Mouse (Mus musculus) ES-Bruce4 (cell line): ENCODE measurements around the gene Sidt2. TPM values are rescaled to one million over a fixed set of nuclear protein-coding genes. Genes with fewer than 3 reads are reported as not detected.

Experiments used
- H3K27ac ChIP-seq: 2 replicates; pipeline ENCODE4 v1.5.1; 2012; ENCODE audit warnings: low read length, inconsistent platforms; ENCODE audit not compliant: insufficient read depth
- H3K27me3 ChIP-seq: 2 replicates; pipeline ENCODE4 v1.6.1; 2012; ENCODE audit warnings: mild to moderate bottlenecking, low read length, inconsistent platforms; ENCODE audit not compliant: control insufficient read depth, poor library complexity, insufficient read depth, severe bottlenecking
- H3K36me3 ChIP-seq: 2 replicates; pipeline ENCODE4 v1.6.1; 2012; ENCODE audit warnings: inconsistent platforms, mild to moderate bottlenecking, low read length, moderate library complexity; ENCODE audit not compliant: control insufficient read depth, poor library complexity, insufficient read depth, severe bottlenecking
- H3K4me1 ChIP-seq: one replicate; pipeline ENCODE4 v1.8.1; 2011; ENCODE audit warnings: low read length; ENCODE audit not compliant: control insufficient read depth, insufficient read depth
- H3K4me3 ChIP-seq: 2 replicates; pipeline ENCODE4 v1.5.1; 2011; ENCODE audit warnings: low read depth, mild to moderate bottlenecking, low read length
- H3K9ac ChIP-seq: 2 replicates; pipeline ENCODE4 v1.6.1; 2012; ENCODE audit warnings: low read depth, mild to moderate bottlenecking, inconsistent platforms; ENCODE audit not compliant: poor library complexity, severe bottlenecking
- H3K9me3 ChIP-seq: replicated peaks from 2 replicates; pipeline ENCODE4 v1.6.1; 2012; ENCODE audit warnings: mild to moderate bottlenecking, low read length, inconsistent platforms; ENCODE audit not compliant: control insufficient read depth, poor library complexity, insufficient read depth, severe bottlenecking
- CTCF ChIP-seq: IDR thresholded peaks from one replicate; pipeline ENCODE4 v1.8.1; 2011; ENCODE audit warnings: low read depth, low read length
- EP300 ChIP-seq: IDR thresholded peaks from 2 replicates; pipeline ENCODE4 v1.6.1; 2011; ENCODE audit warnings: low read depth, low read length; ENCODE audit not compliant: insufficient read depth
- POLR2A ChIP-seq: IDR thresholded peaks from one replicate; pipeline ENCODE4 v1.8.1; 2011; ENCODE audit warnings: low read length; ENCODE audit not compliant: insufficient read depth
- polyA plus RNA-seq: library from polyadenylated mRNA; stranded (reverse); fragments of >200 nt; gene quantifications from 2 replicates; pipeline ENCODE4 v1.2.4, GENCODE M21; 2011; ENCODE audit warnings: low read depth; ENCODE audit not compliant: missing spikeins, insufficient read depth, insufficient read length

Sidt2 gene
- polyA plus RNA-seq, 1 experiment = 89.9 TPM

- Histone ChIP-seq H3K27ac (no peak overlapping the region), H3K36me3 (0 out of 2 replicates have a peak, but pooled peaks cover 5% of the 10 kb centered on the region), H3K27me3 (no peaks in the 10 kb centered on the region), H3K4me3 (no peak overlapping the region), H3K4me1 (no peaks in the 10 kb centered on the region), H3K9ac (no peak overlapping the region), H3K9me3 (no peaks in the 10 kb centered on the region)
- no peak for TF ChIP-seq EP300
- TF ChIP-seq CTCF = no peak
- TF ChIP-seq POLR2A = no peak
Observed at GRCm38 (mm10) chr9:45944506-45945400, 10.3 kb downstream of the Sidt2 start.

DNA sequence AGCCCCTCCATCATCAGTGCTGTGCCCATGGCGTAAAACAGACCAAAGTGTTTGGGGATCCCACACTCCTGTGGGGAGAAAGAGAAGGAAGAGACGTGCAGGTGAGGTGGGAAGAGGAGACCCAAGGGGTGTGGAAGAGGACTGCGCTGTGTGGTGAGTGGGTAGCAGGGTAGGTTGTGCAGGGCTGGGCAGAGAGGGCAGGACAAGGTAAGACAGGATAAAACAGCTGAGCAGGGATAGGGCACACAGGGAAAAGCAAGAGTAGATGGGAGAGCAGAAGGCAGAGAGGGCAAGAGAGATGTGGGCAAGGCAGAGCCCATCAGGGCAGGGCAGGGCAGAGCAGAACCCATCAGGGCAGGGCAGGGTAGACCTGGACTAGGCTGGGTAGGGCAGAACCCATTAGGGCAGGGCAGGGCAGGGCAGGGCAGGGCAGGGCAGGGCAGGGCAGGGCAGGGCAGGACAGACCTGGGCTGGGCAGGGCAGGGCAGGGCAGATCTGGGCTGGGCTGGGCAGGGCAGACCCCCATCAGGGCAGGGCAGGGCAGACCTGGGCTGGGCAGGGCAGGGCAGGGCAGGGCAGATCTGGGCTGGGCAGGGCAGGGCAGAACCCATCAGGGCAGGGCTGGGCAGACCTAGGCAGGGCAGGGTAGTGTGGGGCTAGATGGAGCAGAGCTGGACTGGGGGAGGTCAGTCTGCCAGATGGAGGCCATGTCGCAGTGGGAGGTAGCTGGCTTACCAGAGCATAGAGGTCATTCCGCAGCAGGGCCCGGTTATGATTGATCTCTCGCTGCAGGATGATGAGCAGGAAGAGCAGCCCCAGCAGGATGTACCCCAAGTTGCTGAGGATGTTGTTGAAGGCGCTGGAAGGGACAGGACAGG, 11.2 kb downstream of the Sidt2 start:
- no peak for TF ChIP-seq CTCF
- TF ChIP-seq EP300 = no peak
- no peak for TF ChIP-seq POLR2A
- Histone ChIP-seq H3K36me3 (no peaks in the 10 kb centered on the region), H3K27me3 (no peaks in the 10 kb centered on the region), H3K27ac (no peak overlapping the region), H3K9ac (no peak overlapping the region), H3K4me1 (no peaks in the 10 kb centered on the region), H3K9me3 (no peaks in the 10 kb centered on the region), H3K4me3 (no peak overlapping the region)

- Histone ChIP-seq H3K9me3 (no peaks in the 10 kb centered on the region), H3K27ac (no peak overlapping the region), H3K36me3 (no peaks in the 10 kb centered on the region), H3K27me3 (no peaks in the 10 kb centered on the region), H3K9ac (no peak overlapping the region), H3K4me1 (no peaks in the 10 kb centered on the region), H3K4me3 (no peak overlapping the region)
- TF ChIP-seq CTCF = no peak
- no peak for TF ChIP-seq EP300
- TF ChIP-seq POLR2A = no peak
Observed at GRCm38 (mm10) chr9:45942916-45943315, 12.1 kb downstream of the Sidt2 start.

GRCm38 (mm10) chr9:45942464-45942863, 12.6 kb downstream of the Sidt2 start:
- Histone ChIP-seq H3K9ac (no peak overlapping the region), H3K36me3 (no peaks in the 10 kb centered on the region)
- no peak for TF ChIP-seq POLR2A
- TF ChIP-seq EP300 = no peak
- no peak for TF ChIP-seq CTCF

GRCm38 (mm10) chr9:45941329-45941888, 13.6 kb downstream of the Sidt2 start:
- TF ChIP-seq CTCF = peak; percentile 71
- no peak for TF ChIP-seq EP300
- no peak for TF ChIP-seq POLR2A
- no peak overlapping the region for H3K27ac ChIP-seq
- H3K9me3 ChIP-seq = no peaks in the 10 kb centered on the region
- H3K4me1 ChIP-seq = no peaks in the 10 kb centered on the region
- H3K36me3 ChIP-seq = no peaks in the 10 kb centered on the region
- H3K27me3 ChIP-seq = no peaks in the 10 kb centered on the region
- peak overlapping the region; percentile 33; the same call in 1 of the 2 replicates for H3K9ac ChIP-seq
- peak overlapping the region; percentile 44 for H3K4me3 ChIP-seq

More at GRCm38 (mm10) chr9:45942464-45942863, 12.6 kb downstream of the Sidt2 start:
- Histone ChIP-seq H3K4me3 (no peak overlapping the region), H3K9me3 (no peaks in the 10 kb centered on the region), H3K4me1 (no peaks in the 10 kb centered on the region), H3K27me3 (no peaks in the 10 kb centered on the region), H3K27ac (no peak overlapping the region)
